Mouse (Mus musculus) ES-Bruce4 (cell line): ENCODE results near the gene Chrnb1.

Experiments used
- CTCF ChIP-seq: IDR thresholded peaks from one replicate; pipeline ENCODE4 v1.8.1; 2011; ENCODE audit warnings: low read depth, low read length
- POLR2A ChIP-seq: IDR thresholded peaks from one replicate; pipeline ENCODE4 v1.8.1; 2011; ENCODE audit warnings: low read length; ENCODE audit not compliant: insufficient read depth

DNA sequence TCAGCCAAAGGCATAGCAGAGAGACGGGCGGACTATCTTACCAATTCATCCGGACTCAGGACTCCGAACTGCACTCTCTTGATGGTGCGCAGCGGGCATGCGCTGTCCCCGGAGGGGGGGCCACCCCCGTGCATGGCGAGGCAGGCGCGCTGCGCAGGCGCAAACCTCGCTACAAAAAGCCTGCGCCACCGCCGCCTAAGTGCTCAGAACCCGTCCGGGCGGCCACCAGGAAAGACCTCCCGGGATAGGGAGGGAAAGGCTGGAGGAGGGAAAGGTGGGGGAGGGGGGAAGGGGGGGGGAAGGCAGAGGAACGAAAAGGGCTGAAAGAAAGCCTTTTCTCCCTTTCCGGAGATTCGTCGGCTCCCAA is 37.7 kb downstream of the Chrnb1 start:
- no peak for TF ChIP-seq POLR2A
- no peak for TF ChIP-seq CTCF
